Mouse (Mus musculus): ENCODE measurements around the gene Fbxo21. TPM values are rescaled to one million over a fixed set of nuclear protein-coding genes. Genes with fewer than 3 reads are reported as not detected.
A peak's percentile ranks its signal among the peaks of the same experiment; 100 is the strongest.

The Fbxo21 gene
- polyA plus RNA-seq, 1 experiment from 2014 or later: 203 TPM

DNA sequence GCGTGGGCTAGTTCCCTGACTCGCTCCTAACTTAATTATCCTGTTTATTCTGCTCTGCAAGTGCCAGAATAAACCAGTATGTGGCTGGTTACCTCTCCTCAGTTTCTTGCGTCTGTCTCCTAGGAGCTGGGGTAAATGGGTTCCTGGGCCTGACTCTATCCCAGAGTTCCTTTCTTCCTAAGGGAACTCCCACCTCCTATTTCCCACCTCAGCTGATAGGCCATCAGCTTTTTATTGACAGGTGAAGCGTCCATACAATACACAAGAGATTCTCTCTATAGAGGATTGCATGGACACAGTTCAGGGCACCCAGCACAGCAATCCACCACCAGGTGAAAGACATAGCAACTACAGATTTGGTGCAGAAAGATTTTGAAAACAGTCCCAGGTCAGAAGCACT lies 67.2 kb downstream of the Fbxo21 start:
- no peaks in the 10 kb centered on the region for H3K36me3 ChIP-seq (ENCODE audit: control insufficient read depth, insufficient read depth)
- H3K27ac ChIP-seq (ENCODE audit: low read length): no peak overlapping the region
- H3K4me3 ChIP-seq (replicated peaks; ENCODE audit: low read length): no peak overlapping the region
- H3K9me3 ChIP-seq (ENCODE audit: control insufficient read depth, low read length): no peaks in the 10 kb centered on the region
- WGBS: 86% methylated on average over 4 of the region's 4 CpGs
- ATAC-seq: no peak
- H3K4me1 ChIP-seq (replicated peaks; ENCODE audit: control insufficient read depth, insufficient read depth, low read length): peaks cover 13% of the 10 kb centered on the region
- H3K27me3 ChIP-seq (replicated peaks; ENCODE audit: control insufficient read depth, insufficient read depth, low read length): no peaks in the 10 kb centered on the region
- no peak overlapping the region for H3K4me2 ChIP-seq (ENCODE audit: low read length)
- H3K9ac ChIP-seq (replicated peaks; ENCODE audit: low read depth, low read length): no peak overlapping the region

DNA sequence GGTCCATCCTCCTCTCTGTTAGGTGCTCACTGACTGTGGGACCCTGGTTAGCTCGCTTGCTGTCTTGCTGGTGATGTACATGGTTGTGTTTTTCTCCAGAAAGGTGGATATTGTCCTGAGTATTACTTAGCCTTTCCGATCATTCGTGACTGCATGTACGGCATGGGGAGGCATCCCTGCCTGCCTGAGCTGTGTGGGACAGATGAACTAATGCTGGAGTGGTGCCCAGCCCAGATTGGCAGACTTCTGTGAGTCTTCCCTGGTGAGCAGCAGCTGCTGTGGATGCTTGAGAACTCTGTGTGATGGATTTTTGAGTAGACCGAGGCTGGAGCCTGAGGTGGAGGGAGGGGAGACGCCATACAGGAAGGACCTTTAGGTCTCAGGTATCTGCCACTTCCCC lies 68.4 kb downstream of the Fbxo21 start:
- no peak overlapping the region for H3K4me3 ChIP-seq (replicated peaks; ENCODE audit: low read length)
- no peaks in the 10 kb centered on the region for H3K9me3 ChIP-seq (ENCODE audit: control insufficient read depth, low read length)
- 59% methylated on average over 6 of the region's 6 CpGs for WGBS
- H3K4me2 ChIP-seq (ENCODE audit: low read length): no peak overlapping the region
- H3K27ac ChIP-seq (ENCODE audit: low read length): no peak overlapping the region
- peak; percentile 58 for ATAC-seq
- H3K27me3 ChIP-seq (replicated peaks; ENCODE audit: control insufficient read depth, insufficient read depth, low read length): no peaks in the 10 kb centered on the region
- no peak overlapping the region for H3K9ac ChIP-seq (replicated peaks; ENCODE audit: low read depth, low read length)
- H3K36me3 ChIP-seq (ENCODE audit: control insufficient read depth, insufficient read depth): no peaks in the 10 kb centered on the region
- H3K4me1 ChIP-seq (replicated peaks; ENCODE audit: control insufficient read depth, insufficient read depth, low read length): peaks cover 5% of the 10 kb centered on the region; the same call in 1 of the 2 replicates

DNA sequence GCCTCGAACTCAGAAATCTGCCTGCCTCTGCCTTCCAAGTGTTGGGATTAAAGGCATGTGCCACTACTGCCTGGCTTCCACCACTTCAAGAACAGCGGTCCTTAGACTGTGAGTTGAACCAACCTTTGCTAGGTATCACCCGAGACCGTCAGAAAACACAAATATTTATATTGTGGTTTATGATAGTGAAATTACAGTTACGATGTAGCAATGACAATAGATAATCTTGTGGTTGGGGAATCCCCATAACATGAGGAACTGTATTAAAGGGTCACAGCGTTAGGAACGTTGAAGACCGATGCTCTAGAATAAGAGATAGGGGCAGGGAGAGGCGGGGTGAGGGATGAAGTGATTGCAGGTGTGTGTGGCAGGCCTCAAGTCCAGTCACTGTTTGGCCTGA lies 68.9 kb downstream of the Fbxo21 start:
- Histone ChIP-seq H3K4me3 (replicated peaks; ENCODE audit: low read length) (no peak overlapping the region), H3K36me3 (ENCODE audit: control insufficient read depth, insufficient read depth) (no peaks in the 10 kb centered on the region), H3K9ac (replicated peaks; ENCODE audit: low read depth, low read length) (no peak overlapping the region), H3K4me1 (replicated peaks; ENCODE audit: control insufficient read depth, insufficient read depth, low read length) (peaks cover 5% of the 10 kb centered on the region; the same call in 1 of the 2 replicates), H3K4me2 (ENCODE audit: low read length) (no peak overlapping the region), H3K9me3 (ENCODE audit: control insufficient read depth, low read length) (no peaks in the 10 kb centered on the region), H3K27me3 (replicated peaks; ENCODE audit: control insufficient read depth, insufficient read depth, low read length) (no peaks in the 10 kb centered on the region), H3K27ac (ENCODE audit: low read length) (no peak overlapping the region)
- no peak for ATAC-seq
- WGBS: 96% methylated on average over 9 of the region's 9 CpGs

DNA sequence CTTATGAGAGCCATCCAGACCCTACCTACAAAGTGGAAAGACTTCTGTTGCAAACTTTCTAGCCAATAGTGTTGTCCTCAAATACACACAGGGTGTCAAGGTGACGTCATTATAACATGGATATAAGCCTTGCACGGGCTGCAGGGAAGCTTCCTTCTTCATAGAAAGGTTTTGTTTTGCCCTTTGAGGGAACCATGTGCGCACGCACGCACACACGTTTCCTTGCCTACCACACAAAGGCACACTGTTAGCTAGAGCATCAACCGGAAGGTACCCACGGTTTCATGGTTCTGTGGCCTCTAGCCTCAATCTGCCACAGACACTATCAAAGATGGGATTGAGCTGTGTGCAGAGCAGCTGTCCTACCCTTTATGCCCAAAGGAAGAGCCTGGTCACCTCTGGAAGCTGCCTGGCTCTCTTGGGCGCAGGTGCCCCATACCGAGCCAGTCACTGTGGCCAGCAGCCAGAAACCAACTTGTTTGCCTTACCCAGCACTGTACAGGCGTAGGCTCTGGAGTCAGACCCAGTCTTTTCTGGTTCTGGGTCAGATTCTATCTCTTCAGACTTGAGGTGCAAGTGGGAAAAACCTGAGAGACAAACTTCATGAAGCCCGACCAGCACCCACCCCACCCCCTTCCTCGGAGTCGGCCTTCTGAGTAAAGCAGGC lies 70.7 kb downstream of the Fbxo21 start:
- no peaks in the 10 kb centered on the region for H3K9me3 ChIP-seq (ENCODE audit: control insufficient read depth, low read length)
- no peaks in the 10 kb centered on the region for H3K36me3 ChIP-seq (ENCODE audit: control insufficient read depth, insufficient read depth)
- H3K4me3 ChIP-seq (replicated peaks; ENCODE audit: low read length): no peak overlapping the region
- no peak for ATAC-seq
- WGBS: 87% methylated on average over 14 of the region's 14 CpGs
- no peak overlapping the region for H3K27ac ChIP-seq (ENCODE audit: low read length)
- H3K4me1 ChIP-seq (replicated peaks; ENCODE audit: control insufficient read depth, insufficient read depth, low read length): peaks cover 5% of the 10 kb centered on the region; the same call in 1 of the 2 replicates
- no peak overlapping the region for H3K9ac ChIP-seq (replicated peaks; ENCODE audit: low read depth, low read length)
- H3K4me2 ChIP-seq (ENCODE audit: low read length): no peak overlapping the region
- H3K27me3 ChIP-seq (replicated peaks; ENCODE audit: control insufficient read depth, insufficient read depth, low read length): no peaks in the 10 kb centered on the region

DNA sequence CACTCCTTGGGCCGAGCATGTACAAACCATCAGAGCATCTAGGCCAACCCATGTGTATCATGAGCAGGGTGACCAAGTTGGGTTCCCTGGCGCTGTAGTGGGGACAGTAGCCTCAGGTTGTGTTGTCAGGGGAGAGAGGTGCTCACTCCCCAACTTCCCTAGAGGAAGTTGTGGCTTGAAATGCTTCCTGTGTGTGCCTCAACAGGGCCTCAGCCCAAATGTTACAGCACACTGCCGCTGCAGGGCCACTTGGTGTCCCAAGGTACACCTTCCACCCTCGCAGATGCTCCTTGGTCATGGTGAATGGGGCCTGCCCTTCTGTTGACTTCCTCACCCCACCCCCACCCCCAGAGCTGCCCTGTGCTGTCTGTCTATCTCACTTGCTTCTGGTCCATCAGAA lies 71.9 kb downstream of the Fbxo21 start:
- Histone ChIP-seq H3K36me3 (ENCODE audit: control insufficient read depth, insufficient read depth) (no peaks in the 10 kb centered on the region), H3K4me2 (ENCODE audit: low read length) (no peak overlapping the region), H3K27ac (ENCODE audit: low read length) (no peak overlapping the region), H3K4me1 (replicated peaks; ENCODE audit: control insufficient read depth, insufficient read depth, low read length) (peaks cover 5% of the 10 kb centered on the region; the same call in 1 of the 2 replicates), H3K9ac (replicated peaks; ENCODE audit: low read depth, low read length) (no peak overlapping the region), H3K4me3 (replicated peaks; ENCODE audit: low read length) (no peak overlapping the region), H3K27me3 (replicated peaks; ENCODE audit: control insufficient read depth, insufficient read depth, low read length) (no peaks in the 10 kb centered on the region), H3K9me3 (ENCODE audit: control insufficient read depth, low read length) (no peaks in the 10 kb centered on the region)
- no peak for ATAC-seq
- 82% methylated on average over 4 of the region's 4 CpGs for WGBS

DNA sequence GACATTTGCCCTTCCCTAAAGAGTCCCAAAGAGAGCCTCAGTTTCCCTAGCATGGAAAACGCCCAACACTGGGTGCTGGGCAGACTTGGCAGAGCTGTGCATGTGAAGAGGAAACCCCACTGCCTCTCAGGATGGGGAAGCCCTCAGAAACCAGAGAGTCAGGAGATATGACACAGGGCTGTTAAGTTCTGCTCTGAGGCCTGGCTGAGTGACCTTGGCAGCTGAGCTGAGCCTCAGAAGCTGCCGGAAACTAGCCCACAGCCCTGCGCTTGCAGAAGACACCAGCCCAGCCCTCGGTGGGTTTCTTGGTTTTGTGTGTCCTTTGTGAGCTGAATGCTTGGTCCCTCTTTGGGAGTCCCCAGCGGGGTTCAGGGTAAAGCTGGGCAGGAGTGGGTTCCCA lies 72.4 kb downstream of the Fbxo21 start:
- Histone ChIP-seq H3K4me2 (ENCODE audit: low read length) (no peak overlapping the region), H3K27ac (ENCODE audit: low read length) (no peak overlapping the region), H3K27me3 (replicated peaks; ENCODE audit: control insufficient read depth, insufficient read depth, low read length) (no peaks in the 10 kb centered on the region), H3K9ac (replicated peaks; ENCODE audit: low read depth, low read length) (no peak overlapping the region), H3K4me1 (replicated peaks; ENCODE audit: control insufficient read depth, insufficient read depth, low read length) (peaks cover 5% of the 10 kb centered on the region; the same call in 1 of the 2 replicates), H3K4me3 (replicated peaks; ENCODE audit: low read length) (no peak overlapping the region), H3K9me3 (ENCODE audit: control insufficient read depth, low read length) (no peaks in the 10 kb centered on the region), H3K36me3 (ENCODE audit: control insufficient read depth, insufficient read depth) (no peaks in the 10 kb centered on the region)
- WGBS: 79% methylated on average over 5 of the region's 5 CpGs
- no peak for ATAC-seq

DNA sequence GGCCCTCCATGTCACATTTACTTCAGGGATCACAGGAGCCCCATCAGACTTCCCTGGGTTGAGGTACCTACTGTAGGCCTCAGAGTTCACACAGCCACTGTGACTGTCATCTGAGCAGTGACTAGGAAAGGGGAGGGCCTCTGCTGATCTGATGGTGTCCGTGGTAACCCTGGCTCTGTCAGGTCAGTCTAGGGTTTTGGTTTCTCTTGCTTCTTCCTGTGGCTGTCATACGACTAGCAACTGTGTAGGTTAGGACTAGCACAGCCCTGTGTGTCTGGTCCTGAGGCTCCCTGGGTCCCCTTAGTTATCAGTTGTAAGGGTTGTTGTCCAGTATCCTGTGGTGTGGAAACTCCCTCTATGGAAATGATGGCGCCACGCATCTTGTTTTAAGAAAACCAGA lies 74.2 kb downstream of the Fbxo21 start:
- Histone ChIP-seq H3K4me1 (replicated peaks; ENCODE audit: control insufficient read depth, insufficient read depth, low read length) (no peaks in the 10 kb centered on the region), H3K36me3 (ENCODE audit: control insufficient read depth, insufficient read depth) (no peaks in the 10 kb centered on the region), H3K4me2 (ENCODE audit: low read length) (no peak overlapping the region), H3K27me3 (replicated peaks; ENCODE audit: control insufficient read depth, insufficient read depth, low read length) (no peaks in the 10 kb centered on the region), H3K9ac (replicated peaks; ENCODE audit: low read depth, low read length) (no peak overlapping the region), H3K27ac (ENCODE audit: low read length) (no peak overlapping the region), H3K4me3 (replicated peaks; ENCODE audit: low read length) (no peak overlapping the region), H3K9me3 (ENCODE audit: control insufficient read depth, low read length) (no peaks in the 10 kb centered on the region)
- WGBS: 76% methylated on average over 4 of the region's 4 CpGs
- no peak for ATAC-seq

DNA sequence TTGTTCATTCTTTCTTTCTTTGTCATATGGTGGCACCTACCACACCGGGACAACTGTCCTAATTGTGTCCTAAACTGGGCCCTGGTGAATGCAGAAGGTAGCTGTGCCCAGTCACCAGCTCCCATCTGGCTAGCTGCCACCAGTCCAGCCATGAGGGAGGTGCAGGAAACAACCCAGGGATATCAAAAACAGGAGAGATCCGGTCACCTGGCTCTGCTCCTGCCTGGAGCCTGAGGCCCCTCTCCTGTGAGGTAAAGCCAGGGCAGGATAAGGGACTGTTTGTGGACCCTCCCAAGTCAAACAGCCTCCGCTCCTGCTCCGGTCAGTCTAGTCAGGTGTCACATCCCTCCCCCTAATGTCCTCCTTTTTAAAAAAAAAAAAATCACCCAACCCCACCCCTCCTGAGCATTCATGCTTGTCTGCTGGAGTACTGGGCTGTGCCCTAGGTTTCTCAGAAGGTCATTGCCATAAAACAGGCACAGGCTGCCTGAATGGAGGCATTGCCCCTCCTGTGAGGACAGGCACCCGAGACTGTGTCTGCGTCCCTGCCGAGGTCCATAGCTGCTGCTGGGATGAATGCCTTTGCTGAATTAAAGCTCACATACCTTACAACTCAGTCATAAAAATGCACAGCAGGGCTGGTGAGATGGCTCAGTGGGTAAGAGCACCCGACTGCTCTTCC lies 75.6 kb downstream of the Fbxo21 start:
- Histone ChIP-seq H3K27ac (ENCODE audit: low read length) (no peak overlapping the region), H3K4me3 (replicated peaks; ENCODE audit: low read length) (no peak overlapping the region), H3K27me3 (replicated peaks; ENCODE audit: control insufficient read depth, insufficient read depth, low read length) (no peaks in the 10 kb centered on the region), H3K4me1 (replicated peaks; ENCODE audit: control insufficient read depth, insufficient read depth, low read length) (peaks cover 5% of the 10 kb centered on the region), H3K9me3 (ENCODE audit: control insufficient read depth, low read length) (no peaks in the 10 kb centered on the region), H3K4me2 (ENCODE audit: low read length) (no peak overlapping the region), H3K36me3 (ENCODE audit: control insufficient read depth, insufficient read depth) (no peaks in the 10 kb centered on the region), H3K9ac (replicated peaks; ENCODE audit: low read depth, low read length) (no peak overlapping the region)
- 77% methylated on average over 8 of the region's 8 CpGs for WGBS
- no peak for ATAC-seq

DNA sequence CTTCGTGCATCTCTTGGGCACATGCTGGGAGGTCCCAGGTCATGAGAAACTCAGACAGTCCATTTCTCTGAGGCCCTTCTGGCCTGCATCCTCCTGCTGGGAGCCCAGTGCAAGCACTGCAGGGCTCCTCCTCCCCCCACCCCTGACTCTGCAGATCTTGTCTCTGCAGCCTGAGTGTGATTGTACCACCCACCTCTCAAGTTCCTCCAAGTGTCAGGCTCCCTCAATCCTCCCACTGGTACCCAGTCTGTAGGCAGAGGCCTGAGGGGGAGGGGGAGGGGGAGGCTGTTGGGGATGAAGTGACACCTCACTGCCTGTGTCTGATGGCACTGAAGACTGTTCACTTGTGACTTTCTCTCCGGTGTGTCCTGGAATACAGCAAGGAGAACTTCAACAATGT lies 76.7 kb downstream of the Fbxo21 start:
- H3K36me3 ChIP-seq (ENCODE audit: control insufficient read depth, insufficient read depth): no peaks in the 10 kb centered on the region
- H3K4me1 ChIP-seq (replicated peaks; ENCODE audit: control insufficient read depth, insufficient read depth, low read length): peaks cover 16% of the 10 kb centered on the region
- no peak overlapping the region for H3K4me3 ChIP-seq (replicated peaks; ENCODE audit: low read length)
- H3K9ac ChIP-seq (replicated peaks; ENCODE audit: low read depth, low read length): no peak overlapping the region
- H3K4me2 ChIP-seq (ENCODE audit: low read length): no peak overlapping the region
- H3K27ac ChIP-seq (ENCODE audit: low read length): no peak overlapping the region
- WGBS: 92% methylated on average over 2 of the region's 2 CpGs
- no peak for ATAC-seq
- H3K27me3 ChIP-seq (replicated peaks; ENCODE audit: control insufficient read depth, insufficient read depth, low read length): no peaks in the 10 kb centered on the region
- H3K9me3 ChIP-seq (ENCODE audit: control insufficient read depth, low read length): no peaks in the 10 kb centered on the region

Data from forebrain, embryonic 16.5 days (tissue).